Mouse (Mus musculus): ENCODE data around the gene Twsg1.

Gene Twsg1

GRCm38 (mm10) chr17:65931525-65931924 lies 19.5 kb downstream of the Twsg1 start:
- no peak for DNase-seq (ENCODE audit: low spot score)

GRCm38 (mm10) chr17:65930960-65931359 lies 20.1 kb downstream of the Twsg1 start:
- peak; percentile 90 for DNase-seq (ENCODE audit: low spot score)

GRCm38 (mm10) chr17:65930158-65930826 lies 20.7 kb downstream of the Twsg1 start:
- no peak for DNase-seq (ENCODE audit: low spot score)

- peak; percentile 82 for DNase-seq (ENCODE audit: low spot score)
Observed at GRCm38 (mm10) chr17:65929319-65929978, 21.6 kb downstream of the Twsg1 start.

GRCm38 (mm10) chr17:65927077-65927476 lies 23.9 kb downstream of the Twsg1 start:
- DNase-seq (ENCODE audit: low spot score), result no peak

- DNase-seq (ENCODE audit: low spot score), result peak; percentile 59
Observed at GRCm38 (mm10) chr17:65924218-65924617, 26.8 kb downstream of the Twsg1 start.

GRCm38 (mm10) chr17:65921975-65922374 lies 29.1 kb downstream of the Twsg1 start:
- no peak for DNase-seq (ENCODE audit: low spot score)

GRCm38 (mm10) chr17:65919235-65919634 lies 31.8 kb downstream of the Twsg1 start:
- DNase-seq (ENCODE audit: low spot score), result no peak

- peak; percentile 90 for DNase-seq (ENCODE audit: low spot score)
Observed at GRCm38 (mm10) chr17:65916135-65916668, 34.8 kb downstream of the Twsg1 start.

GRCm38 (mm10) chr17:65914083-65914482 lies 36.9 kb downstream of the Twsg1 start:
- peak; percentile 41 for DNase-seq (ENCODE audit: low spot score)

- DNase-seq (ENCODE audit: low spot score), result no peak
Observed at GRCm38 (mm10) chr17:65912202-65912601, 38.8 kb downstream of the Twsg1 start.

GRCm38 (mm10) chr17:65911285-65912069 lies 39.5 kb downstream of the Twsg1 start:
- no peak for DNase-seq (ENCODE audit: low spot score)

- DNase-seq (ENCODE audit: low spot score), result no peak
Observed at GRCm38 (mm10) chr17:65908270-65908669, 42.8 kb downstream of the Twsg1 start.

GRCm38 (mm10) chr17:65906895-65907401 lies 44.1 kb downstream of the Twsg1 start:
- DNase-seq (ENCODE audit: low spot score), result no peak

GRCm38 (mm10) chr17:65906313-65906894 lies 44.6 kb downstream of the Twsg1 start:
- no peak for DNase-seq (ENCODE audit: low spot score)

GRCm38 (mm10) chr17:65905241-65905640 lies 45.8 kb downstream of the Twsg1 start:
- no peak for DNase-seq (ENCODE audit: low spot score)

GRCm38 (mm10) chr17:65903826-65904225 lies 47.2 kb downstream of the Twsg1 start:
- DNase-seq (ENCODE audit: low spot score), result no peak

- DNase-seq (ENCODE audit: low spot score), result no peak
Observed at GRCm38 (mm10) chr17:65903011-65903410, 48.0 kb downstream of the Twsg1 start.

GRCm38 (mm10) chr17:65902281-65902680 lies 48.7 kb downstream of the Twsg1 start:
- DNase-seq (ENCODE audit: low spot score), result no peak

- DNase-seq (ENCODE audit: low spot score), result no peak
Observed at GRCm38 (mm10) chr17:65896016-65896415, 55.0 kb downstream of the Twsg1 start.

- no peak for DNase-seq (ENCODE audit: low spot score)
Observed at GRCm38 (mm10) chr17:65889476-65889875, 61.5 kb downstream of the Twsg1 start.

GRCm38 (mm10) chr17:65886571-65886970 lies 64.5 kb downstream of the Twsg1 start:
- no peak for DNase-seq (ENCODE audit: low spot score)

Measured in lung, postnatal 25 days (tissue).